Mouse (Mus musculus): ENCODE data around the gene 5730522E02Rik.

GRCm38 (mm10) chr11:26112206-26112605 is 98.4 kb downstream of the 5730522E02Rik start:
- TF ChIP-seq POLR2A (IDR thresholded peaks at IDR 0.05; ENCODE audit: low read depth, low read length) (no peak), CTCF (IDR thresholded peaks at IDR 0.05; ENCODE audit: extremely low read depth, insufficient read depth, insufficient read length, insufficient replicate concordance) (no peak)
